Mouse (Mus musculus): ENCODE data around the gene Adgrd1.

GRCm38 (mm10) chr5:129130301-129130700 is 33.8 kb downstream of the Adgrd1 start:
- TF ChIP-seq CTCF (IDR thresholded peaks at IDR 0.05; ENCODE audit: low read depth, low read length) (no peak), POLR2A (IDR thresholded peaks at IDR 0.05; ENCODE audit: insufficient read depth, low read length) (no peak), EP300 (IDR thresholded peaks at IDR 0.05; ENCODE audit: insufficient read depth, low read depth, low read length) (no peak)

Measured in ES-Bruce4 (cell line).